Comparison of ENCODE assay signal across 14 mouse cellular contexts in the genomic region with DNA sequence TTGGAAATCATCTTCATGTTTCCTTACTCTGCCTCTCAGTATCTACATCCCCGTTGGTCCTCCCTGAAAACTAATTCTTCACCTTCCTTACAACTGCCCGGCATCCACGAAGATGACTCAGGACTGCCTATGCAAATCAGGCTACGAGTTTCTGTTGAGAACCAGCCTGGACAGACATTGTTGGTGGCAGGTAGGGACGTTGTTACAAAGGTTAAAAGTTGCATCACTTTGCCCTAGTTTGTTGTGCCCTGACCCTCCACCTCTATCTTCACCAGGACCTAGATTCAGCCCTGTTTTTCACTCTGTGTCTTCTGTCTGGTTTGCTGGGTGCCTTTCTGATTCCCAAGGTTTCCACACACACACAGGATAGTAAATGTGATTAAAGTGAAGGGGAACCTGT.
"Had no signal": no experiment of that assay in that cellular context is flagged by ENCODE, and none has a peak within 500 bp of the region (broad histone marks: within the 10 kb centered on the region; RNA-seq: fewer than 3 reads in every experiment).

No protein-coding gene starts in this region.

- ATAC-seq: midbrain, embryonic 15.5 days had no signal

- H3K4me3 ChIP-seq: limb, embryonic 13.5 days; megakaryocyte, embryonic 14.5 days; midbrain, embryonic 15.5 days; neural tube, embryonic 12.5 days had no signal

- H3K36me3 ChIP-seq: limb, embryonic 13.5 days; midbrain, embryonic 15.5 days; neural tube, embryonic 12.5 days had no signal

- H3K4me2 ChIP-seq: hindbrain, embryonic 14.5 days; limb, embryonic 13.5 days; midbrain, embryonic 11.5 days; midbrain, embryonic 15.5 days; neural tube, embryonic 12.5 days had no signal

- H3K27ac ChIP-seq: hindbrain, embryonic 14.5 days; limb, embryonic 13.5 days; midbrain, embryonic 15.5 days; neural tube, embryonic 12.5 days had no signal

- H3K9ac ChIP-seq: hindbrain, embryonic 14.5 days; limb, embryonic 13.5 days; midbrain, embryonic 15.5 days; neural tube, embryonic 12.5 days had no signal

- H3K4me1 ChIP-seq: limb, embryonic 13.5 days; megakaryocyte, embryonic 14.5 days; midbrain, embryonic 15.5 days; neural tube, embryonic 12.5 days had no signal

- H3K9me3 ChIP-seq: limb, embryonic 13.5 days; megakaryocyte, embryonic 14.5 days; midbrain, embryonic 15.5 days; neural tube, embryonic 12.5 days had no signal

- DNase-seq: layer of hippocampus, adult 9-11 months; layer of hippocampus, postnatal 36 days; left cerebral cortex, postnatal 4 days; lung, adult 2 months; lung, postnatal 10 days; lung, postnatal 4 days; thymus, adult 18-20 months; thymus, postnatal 14 days had no signal

- H3K27me3 ChIP-seq: limb, embryonic 13.5 days; megakaryocyte, embryonic 14.5 days; midbrain, embryonic 15.5 days; neural tube, embryonic 12.5 days had no signal
